Mouse (Mus musculus): ENCODE measurements at regions not wholly inside any gene's neighbourhood (a gene's known extent, or its start where the extent isn't known, plus 50 kb on each side); places are given as distances from the start of the nearest gene placed in this dataset.

GRCm38 (mm10) chrX:60833456-60833855, 59.8 kb downstream of the Sox3 start:
- DNase-seq (ENCODE audit: extremely low spot score in 1 of 2, low spot score in 2 of 2): no peak
- no peak for TF ChIP-seq CTCF (IDR thresholded peaks at IDR 0.05)
- intact Hi-C loops (cut with DNase I): no loop called here
- Histone ChIP-seq H3K27ac (no peak overlapping the region), H3K4me3 (no peak overlapping the region)

GRCm38 (mm10) chrX:60831330-60832027, 61.8 kb downstream of the Sox3 start:
- intact Hi-C loops (cut with DNase I): no loop called here
- no peak overlapping the region for H3K27ac ChIP-seq
- DNase-seq (ENCODE audit: extremely low spot score in 1 of 2, low spot score in 2 of 2): no peak
- H3K4me3 ChIP-seq: no peak overlapping the region
- TF ChIP-seq CTCF (IDR thresholded peaks at IDR 0.05): no peak

- no peak overlapping the region for H3K27ac ChIP-seq
- DNase-seq (ENCODE audit: extremely low spot score in 1 of 2, low spot score in 2 of 2): peak in 1 of 2 experiments; percentile 10
- no peak overlapping the region for H3K4me3 ChIP-seq
- TF ChIP-seq CTCF (IDR thresholded peaks at IDR 0.05): no peak
- intact Hi-C loops (cut with DNase I): no loop called here
Measured at GRCm38 (mm10) chrX:60825181-60826080, 67.8 kb downstream of the Sox3 start.

GRCm38 (mm10) chrX:60798567-60798966, 94.7 kb downstream of the Sox3 start:
- TF ChIP-seq CTCF (IDR thresholded peaks at IDR 0.05): no peak
- H3K27ac ChIP-seq: no peak overlapping the region
- no peak overlapping the region for H3K4me3 ChIP-seq
- intact Hi-C loops (cut with DNase I): no loop called here
- DNase-seq (ENCODE audit: extremely low spot score in 1 of 2, low spot score in 2 of 2): no peak

- intact Hi-C loops (cut with DNase I): no loop called here
- H3K27ac ChIP-seq: no peak overlapping the region
- TF ChIP-seq CTCF (IDR thresholded peaks at IDR 0.05): no peak
- no peak overlapping the region for H3K4me3 ChIP-seq
- no peak for DNase-seq (ENCODE audit: extremely low spot score in 1 of 2, low spot score in 2 of 2)
Measured at GRCm38 (mm10) chrX:60780766-60781165, 112.5 kb downstream of the Sox3 start.

GRCm38 (mm10) chrX:60780161-60780560, 113.1 kb downstream of the Sox3 start:
- no peak for TF ChIP-seq CTCF (IDR thresholded peaks at IDR 0.05)
- intact Hi-C loops (cut with DNase I): no loop called here
- H3K4me3 ChIP-seq: no peak overlapping the region
- H3K27ac ChIP-seq: no peak overlapping the region
- DNase-seq (ENCODE audit: extremely low spot score in 1 of 2, low spot score in 2 of 2): no peak

- H3K27ac ChIP-seq: no peak overlapping the region
- no peak for TF ChIP-seq CTCF (IDR thresholded peaks at IDR 0.05)
- intact Hi-C loops (cut with DNase I): no loop called here
- H3K4me3 ChIP-seq: no peak overlapping the region
- DNase-seq (ENCODE audit: extremely low spot score in 1 of 2, low spot score in 2 of 2): no peak
Measured at GRCm38 (mm10) chrX:60773645-60774044, 119.6 kb downstream of the Sox3 start.

- TF ChIP-seq CTCF (IDR thresholded peaks at IDR 0.05): no peak
- DNase-seq (ENCODE audit: extremely low spot score in 1 of 2, low spot score in 2 of 2): no peak
- intact Hi-C loops (cut with DNase I): no loop called here
- H3K4me3 ChIP-seq: no peak overlapping the region
- no peak overlapping the region for H3K27ac ChIP-seq
Measured at GRCm38 (mm10) chrX:60772439-60772838, 120.8 kb downstream of the Sox3 start.

GRCm38 (mm10) chrX:60750456-60750855, 142.8 kb downstream of the Sox3 start:
- intact Hi-C loops (cut with DNase I): no loop called here
- TF ChIP-seq CTCF (IDR thresholded peaks at IDR 0.05): no peak
- Histone ChIP-seq H3K27ac (no peak overlapping the region), H3K4me3 (no peak overlapping the region)
- no peak for DNase-seq (ENCODE audit: extremely low spot score in 1 of 2, low spot score in 2 of 2)

GRCm38 (mm10) chrX:60743971-60744370, 149.3 kb downstream of the Sox3 start:
- intact Hi-C loops (cut with DNase I): no loop called here
- DNase-seq (ENCODE audit: extremely low spot score in 1 of 2, low spot score in 2 of 2): no peak
- no peak overlapping the region for H3K27ac ChIP-seq
- no peak for TF ChIP-seq CTCF (IDR thresholded peaks at IDR 0.05)
- H3K4me3 ChIP-seq: no peak overlapping the region

GRCm38 (mm10) chrX:60743020-60743707, 150.1 kb downstream of the Sox3 start:
- no peak for TF ChIP-seq CTCF (IDR thresholded peaks at IDR 0.05)
- Histone ChIP-seq H3K4me3 (no peak overlapping the region), H3K27ac (no peak overlapping the region)
- no peak for DNase-seq (ENCODE audit: extremely low spot score in 1 of 2, low spot score in 2 of 2)
- intact Hi-C loops (cut with DNase I): no loop called here

All from left cerebral cortex, adult 2 months (tissue).